Mouse (Mus musculus) neural tube, embryonic 15.5 days (tissue): ENCODE data around the gene Lrch1. TPM values are rescaled to one million over a fixed set of nuclear protein-coding genes. Genes with fewer than 3 reads are reported as not detected.

Experiments used
- ATAC-seq: fragments of 200-750 bp; cut with Nextera tagmentation; 2 replicates; pipeline ENCODE4 v1.8.0; 2017; ENCODE audit warnings: mild to moderate bottlenecking, moderate TSS enrichment, moderate library complexity; ENCODE audit not compliant: low FRiP score
- H3K27ac ChIP-seq: fragments of 300-500 bp; sonication (generic); replicated peaks from 2 replicates; pipeline ENCODE4 v1.5.1; 2015; ENCODE audit warnings: mild to moderate bottlenecking, inconsistent platforms
- H3K27me3 ChIP-seq: fragments of 300-500 bp; sonication (generic); replicated peaks from 2 replicates; pipeline ENCODE4 v1.6.1; 2015; ENCODE audit warnings: inconsistent platforms
- H3K36me3 ChIP-seq: fragments of 300-500 bp; sonication (generic); 2 replicates; pipeline ENCODE4 v1.6.1; 2015; ENCODE audit warnings: inconsistent platforms
- H3K4me1 ChIP-seq: fragments of 300-500 bp; sonication (generic); 2 replicates; pipeline ENCODE4 v1.6.1; 2015; ENCODE audit warnings: inconsistent platforms
- H3K4me2 ChIP-seq: fragments of 300-500 bp; sonication (generic); 2 replicates; pipeline ENCODE4 v1.6.1; 2015; ENCODE audit warnings: inconsistent platforms, mild to moderate bottlenecking, moderate library complexity
- H3K4me3 ChIP-seq: fragments of 300-500 bp; sonication (generic); replicated peaks from 2 replicates; pipeline ENCODE4 v1.5.1; 2015; ENCODE audit warnings: mild to moderate bottlenecking, inconsistent platforms
- H3K9ac ChIP-seq: fragments of 300-500 bp; sonication (generic); replicated peaks from 2 replicates; pipeline ENCODE4 v1.6.1; 2015; ENCODE audit warnings: mild to moderate bottlenecking, inconsistent platforms
- H3K9me3 ChIP-seq: fragments of 300-500 bp; sonication (generic); replicated peaks from 2 replicates; pipeline ENCODE4 v1.6.1; 2016; ENCODE audit warnings: inconsistent platforms
- WGBS: fragments of 180-500 bp; shearing (Covaris S2); methylation state at CpG from one replicate; pipeline ENCODE4 v1.1.7; 2015; ENCODE audit warnings: mixed read lengths; 5-methylcytosine and 5-hydroxymethylcytosine counted together
- polyA plus RNA-seq: library from polyadenylated mRNA; unstranded; fragments of >200 nt; fragmentation: Nextera tagmentation; extraction: Ambion mirVana; gene quantifications from 2 replicates; pipeline ENCODE4 v1.2.1, GENCODE M21; 2015

Lrch1 gene
- polyA plus RNA-seq = 19.6 and 20.6 TPM in 2 replicates

DNA sequence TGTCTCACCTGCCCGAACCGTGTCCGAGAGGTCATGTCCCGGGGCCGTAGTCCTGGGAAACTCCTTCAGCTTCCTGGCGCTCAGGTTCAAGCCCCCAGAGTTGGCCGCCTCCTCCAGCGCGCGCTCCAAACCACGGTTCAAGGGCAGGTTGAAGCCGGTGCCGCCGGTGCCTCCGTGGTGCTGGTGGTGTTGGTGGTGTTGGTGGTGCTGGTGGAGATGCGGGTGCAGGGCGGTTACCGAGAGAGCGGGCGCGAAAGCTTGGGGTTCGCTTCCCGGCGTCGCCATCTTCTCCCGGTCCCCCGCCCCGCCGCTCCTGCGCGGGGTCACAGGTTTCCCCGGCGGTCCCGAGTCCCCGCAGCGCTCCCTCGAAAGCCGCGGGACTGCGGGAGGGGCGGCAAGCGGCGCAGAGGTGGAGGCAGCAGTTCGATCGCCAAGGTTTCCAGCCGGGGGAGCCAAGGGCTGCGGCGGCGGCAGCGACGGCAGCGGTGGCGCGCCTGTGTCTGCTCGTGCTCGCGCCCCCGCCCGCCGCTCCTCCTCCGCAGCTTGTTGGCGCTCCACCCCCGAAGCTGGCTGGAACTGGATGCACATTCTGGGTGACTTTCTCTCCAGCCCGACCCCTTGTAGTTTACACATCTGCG, at the start of gene Lrch1:
Gene Lrch1 (minus strand): TSS at position 501 of the 638 bp plus-strand sequence.
- H3K9me3 ChIP-seq = no peaks in the 10 kb centered on the region
- no peaks in the 10 kb centered on the region for H3K36me3 ChIP-seq
- 0% methylated on average over 57 of the region's 65 CpGs for WGBS
- peak within 1 kb of the TSS; percentile 95 for H3K27ac ChIP-seq
- peak within 1 kb of the TSS; percentile 68 for H3K4me2 ChIP-seq
- H3K4me3 ChIP-seq = peak within 1 kb of the TSS; percentile 96
- H3K27me3 ChIP-seq = no peaks in the 10 kb centered on the region
- peak within 1 kb of the TSS; percentile 96 for H3K9ac ChIP-seq
- peak; percentile 85 for ATAC-seq
- H3K4me1 ChIP-seq = peaks cover 36% of the 10 kb centered on the region

DNA sequence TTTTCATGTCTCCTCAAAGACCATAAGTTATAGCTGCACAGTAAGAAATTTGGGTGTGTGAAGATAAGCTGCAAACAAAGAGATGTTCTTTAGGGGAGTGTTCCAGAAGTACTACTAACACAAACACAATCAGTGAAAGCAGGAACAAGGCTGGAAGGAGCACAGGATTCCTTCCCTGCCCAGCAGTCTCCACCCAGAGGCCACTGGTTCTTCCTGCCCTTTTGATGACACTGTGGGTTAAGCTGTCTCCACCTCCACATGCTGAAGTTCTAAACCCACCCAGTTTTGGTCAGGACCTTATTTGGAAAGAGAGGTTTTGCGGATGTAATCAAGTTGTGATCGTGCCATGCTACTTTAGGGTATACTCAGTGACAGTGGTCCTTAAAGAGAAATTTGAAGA, 49.4 kb upstream of the Lrch1 start:
- Histone ChIP-seq H3K4me3 (no peak overlapping the region), H3K27me3 (no peaks in the 10 kb centered on the region), H3K36me3 (no peaks in the 10 kb centered on the region), H3K9me3 (no peaks in the 10 kb centered on the region), H3K27ac (no peak overlapping the region), H3K4me2 (no peak overlapping the region), H3K4me1 (no peaks in the 10 kb centered on the region), H3K9ac (no peak overlapping the region)
- no peak for ATAC-seq
- 96% methylated on average over 2 of the region's 2 CpGs for WGBS

DNA sequence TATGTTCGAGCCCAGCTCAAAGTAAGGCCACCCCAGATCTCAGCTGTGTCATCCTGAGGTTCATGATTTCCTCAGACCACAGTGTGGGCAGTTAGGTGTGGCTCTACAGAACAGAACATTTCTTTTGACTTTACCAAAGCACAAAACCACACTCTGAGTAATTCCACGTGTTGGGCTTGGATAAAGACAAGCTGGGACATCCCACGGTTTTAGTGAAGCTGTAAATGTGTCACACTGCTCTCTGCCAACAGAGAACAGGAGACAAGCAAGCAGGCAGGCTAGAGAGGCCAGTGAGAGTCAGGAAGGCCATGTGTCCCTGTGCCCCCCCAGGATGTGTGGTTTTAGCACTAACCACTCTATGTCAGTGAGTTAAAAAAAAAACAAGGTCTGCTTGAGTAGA, 48.9 kb upstream of the Lrch1 start:
- H3K4me3 ChIP-seq = no peak overlapping the region
- H3K27me3 ChIP-seq = no peaks in the 10 kb centered on the region
- no peak overlapping the region for H3K4me2 ChIP-seq
- H3K9ac ChIP-seq = no peak overlapping the region
- no peaks in the 10 kb centered on the region for H3K9me3 ChIP-seq
- H3K27ac ChIP-seq = no peak overlapping the region
- 40% methylated on average over 3 of the region's 3 CpGs for WGBS
- no peaks in the 10 kb centered on the region for H3K36me3 ChIP-seq
- no peaks in the 10 kb centered on the region for H3K4me1 ChIP-seq
- ATAC-seq = no peak

DNA sequence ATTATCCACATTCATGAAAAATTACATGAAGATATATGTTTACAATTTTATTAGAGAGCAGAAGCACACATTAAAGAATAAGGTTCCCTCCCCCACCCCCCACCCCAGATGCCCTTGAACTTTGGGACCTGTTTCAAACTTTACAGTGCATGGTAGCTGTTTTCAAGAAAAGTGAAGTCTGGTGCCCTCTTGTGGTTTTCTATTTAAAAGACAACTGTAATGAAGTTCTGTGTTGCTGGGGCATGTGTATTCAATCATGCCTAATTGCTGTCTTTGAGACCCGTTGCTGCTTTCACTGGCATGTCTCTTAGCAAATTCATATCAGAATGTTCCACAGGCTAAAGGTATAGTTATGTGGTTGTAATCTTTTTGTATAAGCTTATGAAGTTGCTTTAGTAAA, 42.8 kb upstream of the Lrch1 start:
- no peak for ATAC-seq
- Histone ChIP-seq H3K9ac (no peak overlapping the region), H3K27me3 (no peaks in the 10 kb centered on the region), H3K4me3 (no peak overlapping the region), H3K4me2 (no peak overlapping the region), H3K36me3 (no peaks in the 10 kb centered on the region), H3K9me3 (no peaks in the 10 kb centered on the region), H3K27ac (no peak overlapping the region), H3K4me1 (no peaks in the 10 kb centered on the region)
- WGBS = 2% methylated on average over 1 of the region's 1 CpGs

DNA sequence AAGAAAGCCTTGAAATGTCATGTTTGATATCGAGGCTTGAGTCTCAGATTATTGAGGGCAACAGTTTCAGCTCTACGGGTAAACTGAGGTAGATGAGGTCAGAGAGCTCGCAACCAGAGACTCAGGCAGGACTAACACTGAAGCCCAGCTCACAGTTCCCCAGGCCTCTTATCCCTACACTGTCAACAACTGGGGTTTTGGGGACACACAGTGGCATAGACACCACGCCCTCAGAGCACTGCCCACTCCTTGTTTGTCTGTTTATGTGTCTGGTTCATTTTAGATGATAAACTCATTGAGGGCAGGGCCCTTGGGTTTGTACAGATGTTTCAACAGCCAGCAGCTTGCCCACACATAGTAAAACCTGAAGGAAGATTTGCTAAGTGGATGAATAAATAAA, 42.2 kb upstream of the Lrch1 start:
- 87% methylated on average over 4 of the region's 4 CpGs for WGBS
- Histone ChIP-seq H3K4me3 (no peak overlapping the region), H3K36me3 (no peaks in the 10 kb centered on the region), H3K27ac (no peak overlapping the region), H3K27me3 (no peaks in the 10 kb centered on the region), H3K9me3 (no peaks in the 10 kb centered on the region), H3K4me2 (no peak overlapping the region), H3K4me1 (no peaks in the 10 kb centered on the region), H3K9ac (no peak overlapping the region)
- no peak for ATAC-seq

DNA sequence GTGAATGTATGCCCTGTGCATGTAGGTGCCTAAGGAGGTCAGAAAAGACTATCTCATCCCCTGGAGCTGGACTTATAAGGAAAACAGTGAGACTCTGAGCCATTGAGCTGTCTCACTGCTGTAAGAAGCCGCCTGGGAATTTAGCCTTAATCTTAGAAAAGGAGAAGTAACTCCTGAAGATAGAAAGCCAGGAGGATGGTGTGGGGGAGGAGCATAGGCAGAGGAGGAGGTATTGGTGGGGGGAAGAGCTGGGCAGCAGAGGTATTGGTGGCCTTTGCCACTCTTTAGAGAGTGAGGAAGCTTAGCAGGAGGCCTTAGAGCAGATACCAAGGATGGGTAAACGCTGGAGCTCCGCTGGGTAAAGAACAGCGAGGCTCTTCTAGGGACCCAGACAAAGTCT, 41.6 kb upstream of the Lrch1 start:
- H3K9me3 ChIP-seq = no peaks in the 10 kb centered on the region
- H3K4me1 ChIP-seq = no peaks in the 10 kb centered on the region
- H3K9ac ChIP-seq = no peak overlapping the region
- H3K27ac ChIP-seq = no peak overlapping the region
- no peaks in the 10 kb centered on the region for H3K36me3 ChIP-seq
- ATAC-seq = no peak
- H3K27me3 ChIP-seq = no peaks in the 10 kb centered on the region
- whole genome bisulfite sequencing = 58% methylated on average over 4 of the region's 4 CpGs
- no peak overlapping the region for H3K4me3 ChIP-seq
- H3K4me2 ChIP-seq = no peak overlapping the region

DNA sequence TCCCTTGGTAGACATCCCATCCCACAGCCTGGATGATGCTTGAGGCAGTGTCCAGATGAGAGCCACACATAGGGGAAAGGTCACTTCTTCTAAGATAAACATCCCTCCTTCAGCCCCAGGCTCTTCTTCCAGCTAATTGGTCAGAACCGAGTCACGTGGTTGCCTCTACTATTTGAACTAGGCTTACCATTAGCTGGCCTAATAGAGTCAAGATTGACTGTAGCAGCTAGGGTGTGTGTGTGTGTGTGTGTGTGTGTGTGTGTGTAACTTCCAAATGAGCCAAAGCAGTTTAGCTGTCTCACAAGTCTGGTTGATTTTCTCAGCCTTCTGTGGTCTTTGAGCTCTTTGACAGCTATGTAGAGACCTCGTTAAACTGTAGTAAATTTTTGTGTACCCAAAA, 38.9 kb upstream of the Lrch1 start:
- whole genome bisulfite sequencing = 87% methylated on average over 3 of the region's 3 CpGs
- ATAC-seq = no peak
- no peak overlapping the region for H3K9ac ChIP-seq
- no peaks in the 10 kb centered on the region for H3K27me3 ChIP-seq
- H3K9me3 ChIP-seq = no peaks in the 10 kb centered on the region
- no peak overlapping the region for H3K27ac ChIP-seq
- H3K4me3 ChIP-seq = no peak overlapping the region
- no peaks in the 10 kb centered on the region for H3K4me1 ChIP-seq
- no peaks in the 10 kb centered on the region for H3K36me3 ChIP-seq
- no peak overlapping the region for H3K4me2 ChIP-seq

DNA sequence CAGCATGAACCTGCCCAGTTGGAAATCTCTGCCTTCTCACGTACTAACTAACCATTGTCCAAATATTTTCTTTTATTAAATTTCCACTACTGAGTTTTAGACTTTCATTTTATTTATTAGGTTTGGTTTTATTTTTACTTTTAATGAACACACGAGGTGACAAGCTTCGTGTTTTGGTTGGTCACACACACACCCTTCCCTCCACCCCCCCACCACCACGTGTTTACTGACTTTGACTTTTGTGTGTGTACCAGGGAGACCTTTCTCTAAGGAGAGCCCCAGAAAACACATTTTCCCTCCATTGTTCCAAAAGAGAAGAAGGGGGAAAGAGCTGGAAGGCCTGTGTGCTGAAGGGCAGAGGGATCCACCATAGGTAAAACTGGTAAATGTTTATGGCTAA, 38.0 kb upstream of the Lrch1 start:
- Histone ChIP-seq H3K9ac (no peak overlapping the region), H3K9me3 (no peaks in the 10 kb centered on the region), H3K4me3 (no peak overlapping the region), H3K36me3 (no peaks in the 10 kb centered on the region), H3K4me1 (no peaks in the 10 kb centered on the region), H3K4me2 (no peak overlapping the region), H3K27me3 (no peaks in the 10 kb centered on the region), H3K27ac (no peak overlapping the region)
- no peak for ATAC-seq
- WGBS = 69% methylated on average over 4 of the region's 4 CpGs

DNA sequence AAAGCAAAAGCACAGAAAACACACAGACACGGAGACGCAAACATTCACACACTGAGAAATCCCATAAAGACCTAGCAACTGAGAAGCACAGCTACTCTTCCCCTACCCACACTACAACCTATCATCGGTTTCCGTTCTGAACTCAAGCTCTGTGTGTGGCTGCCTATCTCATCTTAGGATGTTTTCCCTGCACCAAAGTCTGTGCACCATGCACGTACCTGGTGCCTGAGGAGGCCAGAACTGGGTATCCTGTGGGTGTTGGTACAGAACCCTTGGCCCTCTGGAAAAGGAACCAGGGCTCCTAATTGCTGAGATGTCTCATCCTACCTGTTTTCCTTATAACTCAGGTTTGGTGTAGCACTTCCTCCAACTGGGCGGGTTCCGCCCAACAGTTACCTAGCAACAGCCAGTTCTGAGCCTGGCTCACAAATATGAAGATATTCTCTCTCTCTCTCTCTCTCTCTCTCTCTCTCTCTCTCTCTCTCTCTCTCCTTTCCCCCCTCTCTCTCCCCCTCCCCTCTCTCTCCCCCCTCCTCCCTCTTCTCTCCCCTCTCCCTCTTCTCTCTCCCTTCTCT, 37.2 kb upstream of the Lrch1 start:
- H3K27me3 ChIP-seq = no peaks in the 10 kb centered on the region
- no peak overlapping the region for H3K4me3 ChIP-seq
- no peaks in the 10 kb centered on the region for H3K4me1 ChIP-seq
- no peaks in the 10 kb centered on the region for H3K36me3 ChIP-seq
- ATAC-seq = no peak
- no peak overlapping the region for H3K4me2 ChIP-seq
- WGBS = 83% methylated on average over 7 of the region's 7 CpGs
- H3K9me3 ChIP-seq = no peaks in the 10 kb centered on the region
- H3K9ac ChIP-seq = no peak overlapping the region
- H3K27ac ChIP-seq = no peak overlapping the region

DNA sequence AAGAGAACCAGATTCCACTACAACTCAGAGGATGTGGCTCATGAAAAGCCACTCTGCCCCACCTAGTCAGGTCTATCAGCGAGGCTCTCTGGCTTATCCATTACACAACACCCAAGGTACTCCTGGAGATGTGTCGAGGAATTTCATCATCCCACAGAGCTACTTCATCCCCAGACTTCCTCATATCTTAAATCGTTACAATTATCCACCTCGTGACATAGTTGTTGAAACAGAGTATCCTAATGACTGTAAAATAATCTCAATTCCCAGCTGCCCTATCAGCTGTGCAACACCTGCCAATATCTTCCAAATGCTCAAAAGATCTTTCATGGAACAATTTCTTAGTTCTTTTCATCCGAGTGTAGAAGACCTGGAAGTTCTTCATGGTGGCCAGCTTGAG, 35.4 kb upstream of the Lrch1 start:
- Histone ChIP-seq H3K4me2 (no peak overlapping the region), H3K36me3 (no peaks in the 10 kb centered on the region), H3K27me3 (no peaks in the 10 kb centered on the region), H3K4me3 (no peak overlapping the region), H3K27ac (no peak overlapping the region), H3K4me1 (no peaks in the 10 kb centered on the region), H3K9me3 (no peaks in the 10 kb centered on the region), H3K9ac (no peak overlapping the region)
- ATAC-seq = no peak
- WGBS = 85% methylated on average over 5 of the region's 5 CpGs

DNA sequence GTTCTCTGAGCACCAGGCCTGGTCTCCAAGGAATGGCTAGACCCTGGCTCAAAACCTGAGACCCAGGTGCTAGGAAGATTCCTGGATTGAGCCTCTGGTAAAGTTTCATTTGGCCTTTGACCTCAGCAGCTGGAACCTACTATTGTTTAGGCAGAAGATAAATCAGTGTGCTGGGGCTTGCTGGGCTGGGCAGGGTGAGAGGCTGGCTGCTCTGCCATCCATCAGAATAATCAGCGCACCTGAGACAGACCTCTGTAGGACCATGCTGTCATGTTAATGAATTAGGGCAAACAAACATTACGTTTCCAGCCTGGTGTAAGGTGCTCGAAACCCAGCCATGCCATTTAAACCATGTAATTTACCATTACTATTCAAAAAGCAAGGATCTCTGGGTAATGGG, 33.3 kb upstream of the Lrch1 start:
- no peaks in the 10 kb centered on the region for H3K27me3 ChIP-seq
- no peak overlapping the region for H3K4me2 ChIP-seq
- H3K4me3 ChIP-seq = no peak overlapping the region
- no peak overlapping the region for H3K27ac ChIP-seq
- WGBS = 40% methylated on average over 3 of the region's 3 CpGs
- no peaks in the 10 kb centered on the region for H3K9me3 ChIP-seq
- no peak overlapping the region for H3K9ac ChIP-seq
- ATAC-seq = no peak
- no peaks in the 10 kb centered on the region for H3K36me3 ChIP-seq
- peaks cover 4% of the 10 kb centered on the region; the same call in 1 of the 2 replicates for H3K4me1 ChIP-seq

DNA sequence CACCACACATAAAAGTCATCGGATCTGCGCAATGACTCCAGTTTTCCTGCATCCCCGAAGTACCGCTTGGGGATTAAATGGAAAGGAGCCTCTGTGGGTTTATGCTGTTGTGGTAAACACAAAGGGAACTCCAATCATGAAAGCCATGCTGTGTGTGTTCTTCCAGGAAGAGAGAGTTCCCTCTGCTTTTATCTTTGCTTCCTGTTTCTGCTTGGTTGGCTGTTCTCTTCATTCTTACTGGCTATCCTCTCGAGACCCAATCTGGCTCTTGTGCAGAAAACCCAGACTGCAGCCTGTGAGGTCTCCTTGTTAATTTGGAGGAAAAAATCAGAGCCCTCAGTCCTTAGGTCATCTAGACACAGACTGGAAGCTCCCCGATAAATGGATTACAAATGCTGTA, 29.3 kb upstream of the Lrch1 start:
- H3K9me3 ChIP-seq = no peaks in the 10 kb centered on the region
- H3K4me3 ChIP-seq = no peak overlapping the region
- no peak for ATAC-seq
- no peak overlapping the region for H3K27ac ChIP-seq
- H3K27me3 ChIP-seq = no peaks in the 10 kb centered on the region
- peaks cover 4% of the 10 kb centered on the region; the same call in 1 of the 2 replicates for H3K4me1 ChIP-seq
- H3K4me2 ChIP-seq = no peak overlapping the region
- H3K36me3 ChIP-seq = no peaks in the 10 kb centered on the region
- H3K9ac ChIP-seq = no peak overlapping the region
- 77% methylated on average over 6 of the region's 6 CpGs for WGBS
